Mouse (Mus musculus) midbrain, embryonic 14.5 days (tissue): ENCODE data around the gene Olfr995. TPM values are rescaled to one million over a fixed set of nuclear protein-coding genes. Genes with fewer than 3 reads are reported as not detected.

Experiments used
- polyA plus RNA-seq: library from polyadenylated mRNA; unstranded; fragments of >200 nt; fragmentation: Nextera tagmentation; extraction: Ambion mirVana; gene quantifications from 2 replicates; pipeline ENCODE4 v1.2.1, GENCODE M21; 2014

Gene Olfr995
- polyA plus RNA-seq, 1 experiment from 2014 or later = not detected

Other genes with a start within 250 kb of the Olfr995 start
- gene Lrrc55, start 246.4 kb downstream of the Olfr995 start, polyA plus RNA-seq = 9.6 and 13.8 TPM in 2 replicates
- not detected in 2 replicates for gene Olfr987, start 104.3 kb downstream of the Olfr995 start, polyA plus RNA-seq
- gene Olfr988, start 80.4 kb downstream of the Olfr995 start, polyA plus RNA-seq = not detected in 2 replicates
- not detected in 2 replicates for gene Olfr992, start 34.2 kb downstream of the Olfr995 start, polyA plus RNA-seq
- gene Olfr993, start 28.8 kb downstream of the Olfr995 start, polyA plus RNA-seq = not detected in 2 replicates
- gene Olfr994, start 7.2 kb downstream of the Olfr995 start, polyA plus RNA-seq = not detected in 2 replicates
- gene 4833423E24Rik, start 75.4 kb upstream of the Olfr995 start, polyA plus RNA-seq = 0.12 TPM in 2 replicates
- not detected in 2 replicates for gene Olfr996, start 135.6 kb upstream of the Olfr995 start, polyA plus RNA-seq
- gene Olfr998, start 145.3 kb upstream of the Olfr995 start, polyA plus RNA-seq = not detected in 2 replicates
- gene Olfr1000, start 168.3 kb upstream of the Olfr995 start, polyA plus RNA-seq = not detected in 2 replicates
- gene Olfr1002, start 207.1 kb upstream of the Olfr995 start, polyA plus RNA-seq = not detected in 2 replicates
- gene Olfr154, start 220.8 kb upstream of the Olfr995 start, polyA plus RNA-seq = not detected in 2 replicates
- not detected in 2 replicates for gene Olfr1006, start 235.1 kb upstream of the Olfr995 start, polyA plus RNA-seq
- gene Olfr1008, start 245.8 kb upstream of the Olfr995 start, polyA plus RNA-seq = not detected in 2 replicates